Mouse (Mus musculus): Measurements from ENCODE around the gene Cdc42se1. TPM values are rescaled to one million over a fixed set of nuclear protein-coding genes. Genes with fewer than 3 reads are reported as not detected.
A peak's percentile ranks its signal among the peaks of the same experiment; 100 is the strongest.
"Not testable (repeated sequence)": the region's sequence is repeated elsewhere in the genome, so short reads cannot be mapped to it uniquely, and the experiment has no call there.

Cdc42se1 gene
- polyA plus RNA-seq, 1 experiment = 41.6 TPM

DNA sequence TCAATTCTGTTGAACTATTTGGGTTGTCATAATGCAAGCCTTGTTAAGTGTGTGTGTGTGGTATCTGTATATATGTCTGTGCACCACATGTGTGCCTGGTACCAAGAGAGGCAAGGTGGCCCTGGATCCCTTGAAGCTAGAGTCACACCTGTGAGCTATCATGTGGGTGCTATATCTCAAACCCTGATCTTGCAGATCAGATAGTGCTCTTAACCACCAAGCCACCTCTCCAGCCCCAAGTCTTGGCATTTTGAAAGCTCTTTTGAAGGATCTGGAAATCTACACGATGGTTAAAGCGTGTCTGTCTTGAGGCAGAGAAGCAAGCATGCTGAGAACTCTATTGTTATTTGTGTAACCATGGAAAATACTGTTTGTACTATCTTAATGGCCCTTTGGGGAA lies 17.9 kb upstream of the Cdc42se1 start:
- Histone ChIP-seq H3K4me3 (ENCODE audit: low read depth, low read length) (no peak overlapping the region), H3K4me1 (ENCODE audit: control insufficient read depth, insufficient read depth, insufficient read length, low read length) (no peaks in the 10 kb centered on the region; the same call in 1 of the 2 replicates), H3K36me3 (ENCODE audit: control insufficient read depth, insufficient read depth, low read length) (peaks cover 38% of the 10 kb centered on the region), H3K27ac (ENCODE audit: insufficient read depth, low read depth, low read length) (no peak overlapping the region), H3K27me3 (ENCODE audit: control insufficient read depth, insufficient read depth, low read length) (no peaks in the 10 kb centered on the region)
- TF ChIP-seq CTCF (IDR thresholded peaks at IDR 0.05; ENCODE audit: extremely low read depth, insufficient read length, insufficient replicate concordance, low read depth, low read length) (no peak), POLR2A (IDR thresholded peaks at IDR 0.05; ENCODE audit: low read depth, low read length) (no peak)
- WGBS = 67% methylated on average over 2 of the region's 2 CpGs

DNA sequence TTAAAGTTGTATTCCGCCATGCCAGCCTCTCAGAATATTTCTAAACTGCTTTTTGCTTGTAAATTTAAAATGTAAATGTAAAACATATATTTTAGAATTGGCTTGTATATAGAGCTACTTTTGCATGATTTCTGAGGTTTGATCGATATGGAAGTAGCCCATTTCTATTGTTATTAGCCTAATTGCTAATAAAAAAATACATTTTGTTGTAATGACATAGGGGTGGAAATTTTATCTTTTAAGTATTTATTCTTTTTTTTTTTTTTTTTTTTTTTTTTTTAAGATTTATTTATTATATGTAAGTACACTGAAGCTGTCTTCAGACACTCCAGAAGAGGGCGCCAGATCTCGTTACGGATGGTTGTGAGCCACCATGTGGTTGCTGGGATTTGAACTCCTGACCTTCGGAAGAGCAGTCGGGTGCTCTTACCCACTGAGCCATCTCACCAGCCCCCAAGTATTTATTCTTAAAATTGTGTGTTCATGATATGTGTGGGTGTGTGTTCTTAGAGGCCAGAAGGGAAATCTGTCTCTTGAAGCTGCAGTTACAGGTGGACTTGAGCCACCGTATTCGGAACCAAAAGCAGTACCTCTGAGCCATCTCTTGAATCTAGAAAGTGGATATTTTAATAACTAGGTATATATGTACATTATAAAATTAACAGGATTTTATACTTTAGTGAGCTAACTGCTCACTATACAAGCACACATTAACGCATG lies 15.5 kb upstream of the Cdc42se1 start:
- not testable (repeated sequence) for H3K4me3 ChIP-seq (ENCODE audit: low read depth, low read length); H3K27me3 ChIP-seq (ENCODE audit: control insufficient read depth, insufficient read depth, low read length); H3K27ac ChIP-seq (ENCODE audit: insufficient read depth, low read depth, low read length); H3K4me1 ChIP-seq (ENCODE audit: control insufficient read depth, insufficient read depth, insufficient read length, low read length)
- H3K36me3 ChIP-seq (ENCODE audit: control insufficient read depth, insufficient read depth, low read length) = peaks cover 22% of the 10 kb centered on the region
- WGBS = 88% methylated on average over 9 of the region's 10 CpGs
- peak; percentile 12; the same call in 1 of the 2 replicates for TF ChIP-seq CTCF (IDR thresholded peaks at IDR 0.05; ENCODE audit: extremely low read depth, insufficient read length, insufficient replicate concordance, low read depth, low read length)

DNA sequence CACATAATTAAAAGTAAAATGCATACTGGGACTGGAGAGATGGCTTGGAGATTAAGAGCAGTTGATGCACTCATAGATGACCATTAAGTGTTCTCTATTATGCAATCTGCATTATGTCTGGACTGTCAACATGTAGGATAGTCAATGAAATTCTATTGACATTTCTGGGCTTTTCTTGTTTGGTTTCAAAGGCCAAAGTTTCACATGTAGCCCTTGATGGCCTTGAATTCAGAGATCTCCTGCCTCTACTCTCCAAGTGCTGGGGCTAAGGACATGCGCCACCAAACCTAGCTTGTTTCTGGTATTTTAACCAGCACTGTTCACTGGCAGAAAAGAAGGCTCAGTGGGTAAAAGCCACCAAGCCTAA lies 14.9 kb upstream of the Cdc42se1 start:
- Histone ChIP-seq H3K4me1 (ENCODE audit: control insufficient read depth, insufficient read depth, insufficient read length, low read length) (no peaks in the 10 kb centered on the region; the same call in 1 of the 2 replicates), H3K27ac (ENCODE audit: insufficient read depth, low read depth, low read length) (no peak overlapping the region), H3K27me3 (ENCODE audit: control insufficient read depth, insufficient read depth, low read length) (no peaks in the 10 kb centered on the region), H3K36me3 (ENCODE audit: control insufficient read depth, insufficient read depth, low read length) (peaks cover 19% of the 10 kb centered on the region), H3K4me3 (ENCODE audit: low read depth, low read length) (no peak overlapping the region)
- TF ChIP-seq CTCF (IDR thresholded peaks at IDR 0.05; ENCODE audit: extremely low read depth, insufficient read length, insufficient replicate concordance, low read depth, low read length) = no peak
- TF ChIP-seq POLR2A (IDR thresholded peaks at IDR 0.05; ENCODE audit: low read depth, low read length) = no peak
- WGBS = 92% methylated on average over 1 of the region's 1 CpGs

DNA sequence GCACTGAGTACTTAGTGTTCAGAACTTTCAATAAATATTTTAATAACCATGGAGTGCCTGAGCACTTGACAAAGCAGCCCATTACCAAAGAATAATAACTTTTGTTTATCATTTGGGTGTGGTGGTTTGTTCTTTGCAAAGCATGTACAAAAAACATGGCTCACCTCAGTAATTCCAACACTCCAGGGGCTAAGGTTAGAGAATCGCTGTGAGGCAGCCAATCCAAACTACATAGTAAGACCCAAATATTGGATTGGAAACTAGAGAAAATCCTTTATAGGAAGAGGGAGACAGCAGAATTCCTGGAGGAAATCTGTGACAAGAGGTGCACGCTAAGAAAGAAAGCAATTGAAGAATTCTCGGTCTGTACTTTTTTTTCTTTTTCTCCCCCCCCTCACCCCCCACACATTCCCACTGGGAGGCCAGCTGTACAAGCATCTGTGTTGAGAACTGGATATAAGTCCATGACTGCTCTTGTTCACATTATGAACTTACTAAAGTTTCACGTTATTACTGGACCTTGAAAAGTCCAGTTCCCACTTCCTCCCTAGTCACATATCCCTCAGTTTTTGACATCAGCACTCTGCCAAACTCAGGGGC lies 11.8 kb upstream of the Cdc42se1 start:
- TF ChIP-seq POLR2A (IDR thresholded peaks at IDR 0.05; ENCODE audit: low read depth, low read length) (no peak), CTCF (IDR thresholded peaks at IDR 0.05; ENCODE audit: extremely low read depth, insufficient read length, insufficient replicate concordance, low read depth, low read length) (no peak)
- Histone ChIP-seq H3K27me3 (ENCODE audit: control insufficient read depth, insufficient read depth, low read length) (no peaks in the 10 kb centered on the region), H3K27ac (ENCODE audit: insufficient read depth, low read depth, low read length) (peak overlapping the region; percentile 51; the same call in 1 of the 2 replicates), H3K4me3 (ENCODE audit: low read depth, low read length) (peak overlapping the region; percentile 94), H3K4me1 (ENCODE audit: control insufficient read depth, insufficient read depth, insufficient read length, low read length) (no peaks in the 10 kb centered on the region; the same call in 1 of the 2 replicates), H3K36me3 (ENCODE audit: control insufficient read depth, insufficient read depth, low read length) (peaks cover 15% of the 10 kb centered on the region)
- 3% methylated on average over 4 of the region's 4 CpGs for WGBS

DNA sequence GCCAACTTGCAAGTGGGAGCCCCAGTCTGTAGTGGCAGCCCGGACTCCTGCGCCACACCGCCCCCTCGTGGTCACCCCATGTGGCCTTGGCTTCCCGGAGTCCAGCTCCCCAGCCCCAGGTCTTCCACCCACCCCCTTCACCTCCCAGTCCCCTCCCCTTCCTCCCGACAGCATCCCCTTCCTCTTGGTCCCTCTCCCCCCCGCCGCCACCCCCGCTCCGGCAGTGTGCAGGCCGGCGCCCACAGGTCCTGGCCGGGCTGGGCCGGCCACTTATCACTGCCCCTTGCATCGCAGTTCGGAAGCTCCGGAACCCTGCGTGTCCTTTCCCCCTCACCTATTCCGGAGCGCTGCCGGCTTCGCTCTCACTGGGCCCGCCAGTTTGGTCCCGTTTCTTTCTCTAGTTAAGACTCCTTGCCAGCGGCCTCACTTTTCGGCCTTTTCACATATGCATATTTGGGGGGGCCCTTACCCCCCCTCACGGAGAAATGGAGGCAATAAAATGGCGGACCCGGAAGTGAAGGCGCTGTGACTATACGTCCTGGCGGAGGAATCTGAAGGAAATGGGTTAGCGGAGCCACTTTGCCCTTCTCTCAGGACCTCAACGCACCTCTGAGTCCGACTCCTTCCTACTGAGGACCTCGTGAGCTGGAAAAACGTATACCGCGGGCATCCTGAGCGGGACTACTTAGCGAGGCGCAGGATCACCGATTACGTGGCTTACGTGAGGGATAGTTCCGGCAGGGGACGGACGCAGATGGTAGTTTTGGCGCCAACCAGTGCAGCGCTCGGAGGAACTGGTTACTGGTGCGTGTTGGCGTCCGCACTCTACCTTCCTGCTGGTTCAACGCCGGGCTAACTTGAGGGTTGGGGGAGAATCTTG lies 11.0 kb upstream of the Cdc42se1 start, which contains the start of gene Gabpb2:
TSS of gene Gabpb2 (minus strand) at position 662 of the 880 bp plus-strand sequence.
- peak within 1 kb of the TSS; percentile 94 for H3K4me3 ChIP-seq (ENCODE audit: low read depth, low read length)
- WGBS = under 1% methylated on average over 56 of the region's 56 CpGs
- H3K4me1 ChIP-seq (ENCODE audit: control insufficient read depth, insufficient read depth, insufficient read length, low read length) = no peaks in the 10 kb centered on the region; the same call in 1 of the 2 replicates
- H3K27ac ChIP-seq (ENCODE audit: insufficient read depth, low read depth, low read length) = peak within 1 kb of the TSS; percentile 100
- H3K36me3 ChIP-seq (ENCODE audit: control insufficient read depth, insufficient read depth, low read length) = peaks cover 15% of the 10 kb centered on the region
- TF ChIP-seq POLR2A (IDR thresholded peaks at IDR 0.05; ENCODE audit: low read depth, low read length) (peak; percentile 46), CTCF (IDR thresholded peaks at IDR 0.05; ENCODE audit: extremely low read depth, insufficient read length, insufficient replicate concordance, low read depth, low read length) (peak; percentile 92)
- H3K27me3 ChIP-seq (ENCODE audit: control insufficient read depth, insufficient read depth, low read length) = no peaks in the 10 kb centered on the region

DNA sequence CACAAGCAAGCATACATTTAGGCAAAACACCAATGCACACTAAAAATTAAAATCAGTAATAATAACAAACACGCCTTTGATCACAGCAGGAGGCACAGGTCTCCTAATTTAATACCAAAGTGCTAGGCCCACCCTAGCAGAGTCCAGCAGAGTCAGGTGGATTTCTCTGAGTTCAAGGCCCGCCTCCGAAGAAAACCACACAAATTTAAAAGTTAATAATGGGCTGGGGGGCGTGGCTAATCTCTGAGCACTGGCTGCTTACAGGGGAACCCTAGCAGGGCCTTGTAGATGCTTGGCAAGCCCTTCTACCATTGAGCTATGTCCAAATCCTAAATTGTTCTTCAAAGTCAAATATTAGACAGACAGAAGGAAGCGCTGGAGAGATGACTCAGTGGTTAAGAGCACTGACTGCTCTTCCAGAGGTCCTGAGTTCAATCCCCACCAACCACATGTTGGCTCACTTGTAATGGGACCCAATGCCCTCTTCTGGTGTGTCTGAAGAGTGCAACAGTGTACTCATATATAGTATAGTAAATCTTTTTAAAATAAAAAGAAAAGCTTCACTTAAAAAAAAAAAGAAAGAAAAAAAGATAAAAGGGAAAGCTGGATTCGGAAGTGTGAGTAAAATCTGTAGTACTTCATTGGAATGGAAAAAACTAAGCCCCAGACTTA lies 9.9 kb upstream of the Cdc42se1 start:
- WGBS = 57% methylated on average over 6 of the region's 6 CpGs
- H3K4me3 ChIP-seq (ENCODE audit: low read depth, low read length) = no peak overlapping the region

More for the DNA sequence above, 9.9 kb upstream of the Cdc42se1 start:
- no peak for TF ChIP-seq CTCF (IDR thresholded peaks at IDR 0.05; ENCODE audit: extremely low read depth, insufficient read length, insufficient replicate concordance, low read depth, low read length)
- TF ChIP-seq POLR2A (IDR thresholded peaks at IDR 0.05; ENCODE audit: low read depth, low read length) = no peak
- Histone ChIP-seq H3K4me1 (ENCODE audit: control insufficient read depth, insufficient read depth, insufficient read length, low read length) (no peaks in the 10 kb centered on the region; the same call in 1 of the 2 replicates), H3K27ac (ENCODE audit: insufficient read depth, low read depth, low read length) (0 out of 2 replicates have a peak overlapping the region, but pooled peaks have one; percentile 100), H3K27me3 (ENCODE audit: control insufficient read depth, insufficient read depth, low read length) (no peaks in the 10 kb centered on the region), H3K36me3 (ENCODE audit: control insufficient read depth, insufficient read depth, low read length) (peaks cover 21% of the 10 kb centered on the region)

All from small intestine, adult 2 months (tissue).